Mouse (Mus musculus): ENCODE data around the gene Srpk2.
"Not testable (repeated sequence)": the region's sequence is repeated elsewhere in the genome, so short reads cannot be mapped to it uniquely, and the experiment has no call there.

Gene Srpk2

GRCm38 (mm10) chr5:23561227-23561626 is 123.2 kb downstream of the Srpk2 start:
- no peak for DNase-seq

- DNase-seq, result no peak
Measured at GRCm38 (mm10) chr5:23560171-23560570, 124.2 kb downstream of the Srpk2 start.

- no peak for DNase-seq
Measured at GRCm38 (mm10) chr5:23556007-23556770, 128.2 kb downstream of the Srpk2 start.

- DNase-seq, result not testable (repeated sequence)
Measured at GRCm38 (mm10) chr5:23553338-23553737, 131.1 kb downstream of the Srpk2 start.

DNA sequence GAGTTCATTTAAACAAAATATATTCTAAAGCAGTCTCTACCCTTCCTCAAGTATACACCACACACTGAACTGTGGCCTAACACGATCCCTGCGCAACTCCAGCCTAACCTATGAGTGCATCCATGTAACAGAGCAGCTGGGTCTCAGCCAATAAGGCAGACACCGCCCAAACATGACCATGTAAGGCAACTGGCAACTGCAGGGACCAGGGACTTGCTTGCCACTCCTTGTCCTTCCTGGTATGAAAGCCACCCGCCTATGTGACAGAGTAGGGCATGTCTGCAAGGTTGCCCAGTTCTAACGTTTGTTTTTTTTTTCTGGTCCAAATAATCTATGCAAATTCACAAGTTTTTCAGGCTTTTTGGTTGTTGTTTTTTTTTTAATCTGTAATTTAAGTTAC is 132.7 kb downstream of the Srpk2 start:
- DNase-seq, result peak; percentile 45 to 49

- DNase-seq, result no peak
Measured at GRCm38 (mm10) chr5:23535692-23536091, 148.7 kb downstream of the Srpk2 start.

- DNase-seq, result no peak
Measured at GRCm38 (mm10) chr5:23531541-23532096, 152.8 kb downstream of the Srpk2 start.

- DNase-seq, result no peak
Measured at GRCm38 (mm10) chr5:23531100-23531499, 153.3 kb downstream of the Srpk2 start.

- DNase-seq, result no peak
Measured at GRCm38 (mm10) chr5:23524621-23525020, 159.8 kb downstream of the Srpk2 start.

GRCm38 (mm10) chr5:23523936-23524335 is 160.5 kb downstream of the Srpk2 start:
- DNase-seq, result no peak

GRCm38 (mm10) chr5:23521645-23522044 is 162.8 kb downstream of the Srpk2 start:
- DNase-seq, result no peak

DNA sequence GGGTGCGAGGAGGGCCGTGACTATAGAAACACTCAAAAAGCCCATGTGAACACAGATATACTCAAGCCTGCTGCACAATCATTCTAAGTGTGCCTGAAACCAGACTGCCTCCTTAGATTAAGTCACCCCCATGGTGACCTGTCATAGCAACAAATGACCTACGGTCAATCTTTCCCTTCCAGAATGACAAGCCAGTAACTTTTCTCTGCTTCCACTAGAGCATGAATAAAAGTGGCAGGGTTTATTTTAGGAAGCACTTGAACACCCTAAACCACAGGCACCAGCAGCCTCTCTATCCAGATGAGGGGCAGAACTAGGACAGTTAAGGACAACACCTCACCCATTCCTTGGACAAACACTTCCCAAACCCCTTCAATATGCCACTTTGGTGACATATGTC is 164.7 kb downstream of the Srpk2 start:
- no peak for DNase-seq

DNA sequence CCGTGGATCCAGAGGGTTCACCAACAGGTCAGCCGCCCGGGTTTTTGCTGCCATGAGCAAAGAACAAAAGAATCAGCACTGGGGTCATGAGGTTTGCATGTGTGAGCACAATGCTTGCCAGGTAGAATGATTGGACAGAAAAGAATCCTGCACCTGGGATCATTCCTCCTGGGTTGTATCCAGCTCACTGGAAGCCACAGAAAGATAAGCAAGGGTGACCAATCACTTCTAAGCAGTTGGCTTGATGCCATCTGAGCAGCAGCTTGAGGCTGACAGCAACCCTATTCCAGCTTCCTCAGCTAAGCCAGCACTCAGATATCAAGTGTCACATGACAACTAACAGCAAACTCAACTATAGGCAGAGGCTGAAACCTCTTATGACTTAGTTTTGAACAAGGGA is 165.7 kb downstream of the Srpk2 start:
- peak; percentile 77 to 84 for DNase-seq

GRCm38 (mm10) chr5:23517839-23518238 is 166.6 kb downstream of the Srpk2 start:
- peak in 1 of 2 experiments; percentile 36 for DNase-seq

GRCm38 (mm10) chr5:23516962-23517361 is 167.5 kb downstream of the Srpk2 start:
- no peak for DNase-seq

DNA sequence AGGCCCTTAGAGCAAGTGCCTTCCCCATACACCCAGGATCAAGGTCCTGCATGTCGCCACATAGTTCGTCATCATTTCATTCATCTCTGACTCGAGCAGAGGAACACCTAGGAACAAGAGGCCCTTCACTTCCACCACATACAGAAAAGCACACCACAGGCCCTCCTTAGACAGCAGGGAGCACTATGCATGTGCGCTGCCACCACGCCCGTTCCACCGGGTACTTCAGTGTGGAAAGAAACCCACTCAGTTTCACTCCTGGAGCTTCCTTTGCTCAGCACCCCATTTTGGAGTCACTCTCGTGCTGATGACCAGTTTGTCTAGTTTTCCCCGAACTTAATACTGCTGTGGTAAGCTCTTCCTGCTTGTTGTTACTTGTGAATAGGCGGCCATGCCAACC is 169.4 kb downstream of the Srpk2 start:
- no peak for DNase-seq

DNA sequence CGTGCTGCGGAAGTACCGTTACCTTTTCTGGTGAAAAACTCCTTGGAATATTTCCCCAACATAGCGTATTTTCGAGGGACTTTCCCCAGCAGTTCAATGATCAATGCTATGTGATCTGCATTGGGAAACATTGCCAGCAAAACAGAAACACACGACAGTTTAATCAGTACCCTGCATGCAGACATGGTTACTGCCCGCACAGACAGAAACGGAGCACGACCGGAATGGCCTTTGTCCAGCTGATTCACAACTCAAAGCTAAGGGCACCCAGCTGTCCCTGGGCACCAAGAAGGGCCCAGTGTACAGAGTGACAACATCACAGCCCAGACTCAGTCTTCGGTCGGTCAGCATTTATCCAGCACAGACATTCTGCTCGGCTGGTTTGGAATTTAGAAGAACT is 170.9 kb downstream of the Srpk2 start:
- DNase-seq, result no peak

DNA sequence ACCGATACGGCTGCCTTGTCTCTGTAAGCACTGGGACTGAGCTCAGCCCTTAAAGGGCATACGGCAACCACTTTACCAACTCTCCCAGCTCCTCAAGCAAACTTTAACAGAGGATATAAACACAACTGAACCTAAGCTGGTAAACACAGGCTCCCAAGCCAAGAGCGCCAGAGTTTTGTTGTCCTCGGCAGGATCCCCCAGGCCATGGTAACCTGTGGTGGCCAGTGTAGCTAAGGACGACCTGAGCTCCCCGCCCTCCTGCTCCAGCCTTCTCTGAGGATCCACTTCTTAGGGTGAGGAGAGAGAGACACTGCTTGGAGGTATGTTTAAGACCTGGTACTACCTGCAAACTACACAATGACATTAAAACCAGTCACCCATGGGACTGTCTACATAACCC is 171.9 kb downstream of the Srpk2 start:
- DNase-seq, result no peak

GRCm38 (mm10) chr5:23511456-23511855 is 173.0 kb downstream of the Srpk2 start:
- DNase-seq, result no peak

- DNase-seq, result no peak
Measured at GRCm38 (mm10) chr5:23508630-23509029, 175.8 kb downstream of the Srpk2 start.

DNA sequence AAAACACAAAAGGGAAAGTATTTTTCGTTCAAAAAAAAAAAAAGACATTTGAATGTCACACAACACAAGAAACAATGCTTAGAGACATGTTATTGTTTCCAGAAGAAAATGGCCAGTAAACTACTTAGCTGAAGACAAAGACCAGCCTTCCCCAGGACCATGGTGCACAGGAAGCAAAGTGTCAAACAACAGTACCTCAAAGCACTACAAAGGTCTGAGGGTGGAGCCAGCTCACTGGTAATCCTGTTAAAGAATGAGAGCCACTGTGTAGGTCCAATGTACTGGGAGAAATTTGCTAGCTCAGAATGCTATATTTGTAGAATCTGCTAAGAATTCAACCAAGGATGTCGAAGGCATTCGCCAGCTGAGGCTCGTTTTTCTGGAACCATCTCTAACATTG is 177.2 kb downstream of the Srpk2 start:
- DNase-seq, result no peak

DNA sequence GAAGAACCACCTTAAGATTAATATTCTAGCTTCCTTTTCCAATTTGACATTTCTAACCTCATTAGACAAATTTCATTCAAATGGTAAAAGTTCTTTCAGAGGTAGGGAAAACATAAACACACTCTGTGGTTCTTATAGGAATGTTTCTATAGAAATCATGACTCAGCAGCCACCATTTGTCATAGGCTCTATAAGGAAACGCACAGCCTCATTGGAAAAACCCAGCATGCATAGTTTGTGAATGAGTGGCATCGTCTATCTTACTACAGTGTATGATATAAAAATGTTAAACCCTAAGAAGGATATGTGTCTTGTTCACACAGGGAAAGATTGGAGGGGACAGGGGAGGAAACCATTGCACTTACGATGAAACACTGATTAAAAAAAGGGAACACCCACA is 178.8 kb downstream of the Srpk2 start:
- no peak for DNase-seq

GRCm38 (mm10) chr5:23502317-23502937 is 182.0 kb downstream of the Srpk2 start:
- DNase-seq, result peak in 1 of 2 experiments; percentile 36
